Mouse (Mus musculus) bone marrow, adult 2 months (tissue): Measurements from ENCODE around the gene Rxfp3.

Experiments
- CTCF ChIP-seq: fragments of 200-500 bp; IDR thresholded peaks from 2 replicates; pipeline ENCODE4 v1.5.1; 2011; ENCODE audit warnings: low read length, control low read depth; ENCODE audit not compliant: control insufficient read depth, insufficient read depth
- POLR2A ChIP-seq: fragments of 200-500 bp; IDR thresholded peaks from 2 replicates; pipeline ENCODE4 v1.6.1; 2011; ENCODE audit warnings: low read depth, mild to moderate bottlenecking, control low read depth, low read length, borderline replicate concordance; ENCODE audit not compliant: control insufficient read depth

DNA sequence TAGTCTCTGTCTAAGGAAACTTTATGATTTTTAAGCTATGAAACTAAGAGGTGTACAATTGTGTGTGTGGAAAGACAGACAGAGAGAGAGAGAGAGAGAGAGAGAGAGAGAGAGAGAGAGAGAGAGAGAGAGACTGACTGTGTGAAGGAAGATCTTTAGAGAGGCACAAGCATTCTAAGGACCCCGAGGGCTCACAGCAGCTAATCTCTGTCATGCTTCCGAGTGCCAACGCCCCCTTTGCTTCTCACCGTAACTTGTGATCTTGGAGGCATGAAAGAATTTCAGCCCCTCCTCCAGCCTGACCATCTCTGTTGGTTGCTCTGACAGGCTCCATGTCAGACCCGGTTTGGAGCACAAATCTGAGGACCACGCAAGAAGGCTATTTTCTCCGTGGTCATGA is 37.4 kb downstream of the Rxfp3 start, which contains the start of gene Slc45a2:
- TF ChIP-seq CTCF, result no peak
- TF ChIP-seq POLR2A, result no peak
